Mouse (Mus musculus): ENCODE measurements around the gene Rho. TPM values are rescaled to one million over a fixed set of nuclear protein-coding genes. Genes with fewer than 3 reads are reported as not detected.

Rho gene
- not detected for total RNA-seq (2022)

DNA sequence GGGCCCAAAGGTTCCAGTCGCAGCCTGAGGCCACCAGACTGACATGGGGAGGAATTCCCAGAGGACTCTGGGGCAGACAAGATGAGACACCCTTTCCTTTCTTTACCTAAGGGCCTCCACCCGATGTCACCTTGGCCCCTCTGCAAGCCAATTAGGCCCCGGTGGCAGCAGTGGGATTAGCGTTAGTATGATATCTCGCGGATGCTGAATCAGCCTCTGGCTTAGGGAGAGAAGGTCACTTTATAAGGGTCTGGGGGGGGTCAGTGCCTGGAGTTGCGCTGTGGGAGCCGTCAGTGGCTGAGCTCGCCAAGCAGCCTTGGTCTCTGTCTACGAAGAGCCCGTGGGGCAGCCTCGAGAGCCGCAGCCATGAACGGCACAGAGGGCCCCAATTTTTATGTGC is at the start of gene Rho:
Gene Rho, plus strand, starts transcription at position 110 of the 400 bp plus-strand sequence.
- DNase-seq (ENCODE audit: low spot score) = no peak

GRCm38 (mm10) chr6:115884018-115884417 is 47.5 kb upstream of the Rho start:
- no peak for DNase-seq (ENCODE audit: low spot score)

DNA sequence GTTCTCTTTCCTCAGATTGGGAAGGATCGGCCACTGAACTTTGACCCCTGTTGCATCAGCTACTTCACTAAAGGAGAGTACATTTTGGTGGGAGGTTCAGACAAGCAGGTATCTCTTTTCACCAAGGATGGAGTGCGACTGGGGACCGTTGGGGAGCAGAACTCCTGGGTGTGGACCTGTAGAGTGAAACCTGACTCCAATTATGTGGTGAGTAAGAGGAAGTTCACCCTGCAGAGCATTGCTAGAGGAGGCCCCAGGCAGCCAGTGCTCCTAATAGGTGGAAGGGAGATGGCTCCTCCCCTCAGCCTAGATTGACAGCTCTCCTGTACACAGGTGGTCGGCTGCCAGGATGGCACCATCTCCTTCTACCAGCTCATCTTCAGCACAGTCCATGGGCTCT is 44.7 kb upstream of the Rho start:
- no peak for DNase-seq (ENCODE audit: low spot score)

DNA sequence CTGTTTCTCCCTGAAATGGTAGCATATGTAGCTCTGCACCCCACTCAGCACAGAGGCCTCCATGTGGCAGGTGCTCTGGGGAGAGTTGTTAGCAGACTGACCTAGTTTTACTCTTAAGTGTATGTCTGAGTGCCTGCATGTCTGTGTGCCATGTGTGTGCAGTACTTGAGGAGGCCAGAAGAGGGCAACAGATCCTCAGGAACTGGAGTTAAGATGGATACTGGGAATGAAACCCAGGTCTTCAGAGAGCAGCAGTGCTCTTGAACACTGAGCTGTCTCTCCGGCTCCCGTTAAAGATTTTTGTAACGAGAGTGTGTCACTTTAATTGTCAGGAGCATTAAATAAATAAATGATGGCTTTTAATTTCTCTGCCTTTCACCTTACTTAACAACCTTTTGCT is 43.3 kb upstream of the Rho start:
- no peak for DNase-seq (ENCODE audit: low spot score)

DNA sequence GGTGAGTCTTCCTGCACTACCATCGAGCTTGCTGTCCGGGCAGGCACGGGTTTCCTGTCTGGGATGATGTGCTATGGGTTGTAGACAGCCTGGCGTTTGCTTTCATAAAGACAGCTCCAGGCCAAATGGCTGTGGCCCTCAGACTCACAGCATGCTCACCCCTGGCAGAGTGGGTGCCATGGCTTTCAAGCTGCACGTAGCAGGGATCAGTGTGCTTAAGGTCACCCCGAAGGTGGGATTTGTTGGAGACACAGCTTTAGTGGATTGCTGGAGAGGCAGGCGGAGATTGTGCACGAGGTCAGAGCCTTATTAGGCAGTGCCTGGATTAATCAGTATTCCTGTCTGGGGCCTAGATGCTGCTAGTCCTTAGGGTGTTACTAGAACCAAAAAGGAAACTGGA is 40.9 kb upstream of the Rho start:
- DNase-seq (ENCODE audit: low spot score) = no peak

GRCm38 (mm10) chr6:115891061-115891460 is 40.5 kb upstream of the Rho start:
- no peak for DNase-seq (ENCODE audit: low spot score)

GRCm38 (mm10) chr6:115891497-115892061 is 40.0 kb upstream of the Rho start:
- no peak for DNase-seq (ENCODE audit: low spot score)

GRCm38 (mm10) chr6:115892363-115892762 is 39.2 kb upstream of the Rho start:
- DNase-seq (ENCODE audit: low spot score) = no peak

DNA sequence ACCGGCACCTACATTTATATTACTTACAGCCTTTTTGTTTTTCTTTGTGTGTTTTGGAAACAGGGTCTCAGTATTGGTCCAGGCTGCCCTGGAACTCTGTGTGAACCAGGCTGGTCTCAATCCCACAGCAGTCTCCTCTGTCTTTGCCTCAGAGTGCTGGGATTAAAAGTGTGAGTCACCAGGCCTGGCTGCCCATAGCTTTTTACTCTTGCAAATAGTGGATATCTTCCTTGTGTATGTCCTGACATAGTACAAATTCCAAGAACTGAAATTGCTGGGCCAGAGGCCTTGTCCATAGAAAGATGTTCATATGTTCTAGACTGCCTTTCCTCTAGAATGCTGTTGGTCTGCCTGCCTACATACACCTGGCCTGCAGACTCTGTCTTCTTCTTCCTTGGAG is 35.2 kb upstream of the Rho start:
- no peak for DNase-seq (ENCODE audit: low spot score)

- peak; percentile 79 for DNase-seq (ENCODE audit: low spot score)
These were observed 34.4 kb upstream of the Rho start for GRCm38 (mm10) chr6:115897117-115897516.

DNA sequence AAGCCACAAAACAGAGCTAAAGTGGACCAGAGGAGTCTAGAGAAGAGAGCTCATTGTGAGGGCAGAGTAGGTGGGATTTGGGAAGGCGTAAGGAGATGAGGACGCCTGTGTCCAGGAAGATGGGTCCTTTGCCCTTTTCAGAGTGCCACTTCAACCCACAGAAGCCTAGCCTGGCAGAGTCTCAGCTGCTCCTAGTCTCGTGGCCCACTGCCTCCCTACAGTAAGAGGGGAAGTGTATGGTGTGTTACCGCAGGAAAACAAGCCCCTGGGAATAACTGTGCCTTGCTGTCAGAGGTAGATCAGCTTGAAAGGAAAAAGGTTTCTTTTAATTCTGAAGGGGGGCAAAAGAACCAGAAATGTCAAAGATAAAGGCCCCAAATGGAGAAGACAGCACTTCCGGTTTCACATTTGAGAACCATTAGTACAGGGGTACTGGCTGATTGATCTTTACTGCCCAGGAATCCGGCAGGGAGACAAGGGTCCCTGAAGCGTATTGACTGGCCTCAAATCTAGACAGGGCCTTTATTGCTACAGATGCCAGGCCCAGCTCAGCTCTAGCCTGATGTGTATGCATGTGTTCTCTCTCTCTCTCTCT is 33.5 kb upstream of the Rho start:
- no peak for DNase-seq (ENCODE audit: low spot score)

GRCm38 (mm10) chr6:115901062-115901461 is 30.5 kb upstream of the Rho start:
- DNase-seq (ENCODE audit: low spot score) = peak; percentile 86

- peak; percentile 82 for DNase-seq (ENCODE audit: low spot score)
These were observed 30.0 kb upstream of the Rho start for GRCm38 (mm10) chr6:115901489-115901931.

- no peak for DNase-seq (ENCODE audit: low spot score)
These were observed 29.0 kb upstream of the Rho start for GRCm38 (mm10) chr6:115902545-115902944.

DNA sequence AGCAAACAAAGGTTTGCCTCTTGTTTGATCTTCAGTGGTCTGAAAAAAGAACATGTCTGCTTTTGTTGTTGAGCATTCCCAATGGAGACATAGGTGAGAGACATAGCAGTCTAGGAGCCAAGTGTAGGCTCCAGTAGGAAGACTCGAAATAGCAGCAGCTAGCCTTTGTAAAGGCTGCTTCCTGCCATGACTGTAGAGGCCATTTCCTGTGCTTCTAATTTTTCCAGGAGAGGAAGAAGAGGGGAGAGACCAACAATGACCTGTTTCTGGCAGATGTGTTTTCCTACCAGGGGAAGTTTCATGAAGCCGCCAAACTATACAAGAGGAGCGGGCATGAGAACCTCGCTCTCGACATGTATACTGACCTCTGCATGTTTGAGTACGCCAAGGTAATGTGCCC is 26.0 kb upstream of the Rho start:
- DNase-seq (ENCODE audit: low spot score) = peak; percentile 80

DNA sequence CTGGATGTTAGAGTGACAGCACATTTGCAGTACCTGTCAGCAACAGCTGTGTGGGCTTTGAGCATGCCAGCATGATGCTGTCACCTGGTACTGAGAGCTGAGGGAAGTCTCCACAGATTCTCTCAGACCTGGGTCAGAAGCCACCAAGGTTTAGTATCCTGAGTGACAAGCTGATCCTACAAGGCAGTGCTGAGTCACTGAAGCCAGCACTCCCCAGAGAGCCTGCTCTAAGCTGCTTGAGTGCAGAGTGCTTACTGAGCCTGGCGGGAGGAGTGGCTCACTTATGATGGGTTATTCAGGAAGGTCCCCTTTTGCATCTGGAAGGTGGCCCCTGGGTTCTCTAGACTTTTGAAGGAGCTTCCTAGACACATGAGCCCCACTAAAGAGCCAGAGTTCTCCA is 25.1 kb upstream of the Rho start:
- no peak for DNase-seq (ENCODE audit: low spot score)

GRCm38 (mm10) chr6:115906871-115907270 is 24.7 kb upstream of the Rho start:
- DNase-seq (ENCODE audit: low spot score) = no peak

DNA sequence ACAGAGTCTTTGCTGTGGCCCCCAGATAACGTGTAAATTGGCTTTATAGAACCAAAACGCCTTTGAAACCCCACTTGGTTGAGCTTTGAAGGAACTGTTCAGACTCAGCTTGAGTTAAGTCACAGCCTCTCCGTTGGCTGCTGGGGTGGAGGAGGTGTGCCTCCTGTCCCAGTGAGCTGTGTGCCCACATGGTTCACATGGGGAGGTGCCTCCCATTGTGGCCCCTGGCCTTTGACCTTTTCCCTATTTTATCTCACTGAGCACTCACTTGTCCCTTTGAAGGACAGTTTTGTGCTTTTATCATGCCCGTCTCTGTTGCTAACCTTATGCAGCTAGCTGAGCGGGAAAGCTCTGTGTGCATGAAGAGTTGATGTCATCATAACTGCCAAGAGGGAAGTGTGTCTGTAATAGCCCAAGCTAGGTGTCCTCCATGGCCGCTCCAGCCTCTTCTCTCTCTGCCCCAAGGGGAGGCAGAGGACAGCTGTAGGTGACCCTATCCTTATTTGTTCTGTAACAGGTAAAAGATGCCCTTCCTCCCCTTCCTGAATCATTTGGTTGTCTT is 23.0 kb upstream of the Rho start:
- DNase-seq (ENCODE audit: low spot score) = no peak

GRCm38 (mm10) chr6:115909052-115909451 is 22.5 kb upstream of the Rho start:
- no peak for DNase-seq (ENCODE audit: low spot score)

DNA sequence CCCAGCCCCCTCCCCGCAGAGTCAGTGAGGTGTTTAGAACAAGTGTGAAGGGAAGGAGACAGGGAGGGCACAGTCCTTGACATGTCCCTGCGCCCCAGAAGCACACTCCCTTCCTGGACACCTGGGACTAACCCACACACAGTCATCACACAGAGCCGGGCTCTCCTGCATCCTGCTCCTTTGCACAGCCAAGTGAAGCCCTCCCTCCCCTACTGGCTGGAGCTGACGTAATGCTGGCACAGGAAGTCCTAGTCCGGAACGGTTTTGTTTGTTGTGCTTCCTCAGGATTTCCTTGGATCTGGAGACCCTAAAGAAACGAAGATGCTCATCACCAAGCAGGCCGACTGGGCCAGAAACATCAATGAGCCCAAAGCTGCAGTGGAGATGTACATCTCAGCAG is 21.6 kb upstream of the Rho start:
- DNase-seq (ENCODE audit: low spot score) = peak; percentile 91

DNA sequence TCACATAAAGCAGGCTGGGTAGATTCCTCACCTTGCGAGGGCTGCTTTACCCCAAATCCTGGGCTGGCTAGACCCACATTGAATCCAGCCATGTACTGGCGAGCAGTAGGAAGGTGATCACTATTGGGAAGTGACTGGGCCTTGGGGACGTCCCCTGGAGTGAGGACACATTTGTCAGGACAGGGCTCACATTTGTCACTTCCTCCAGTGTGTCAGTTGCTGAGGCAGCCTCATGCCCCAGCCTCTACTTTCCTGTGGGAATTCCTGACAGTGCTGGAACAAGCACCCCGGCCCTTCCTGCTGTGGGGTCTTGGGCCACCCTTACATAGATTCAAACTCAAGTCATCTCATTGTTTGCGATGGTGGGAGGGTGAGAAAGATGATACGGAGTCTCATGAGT is 19.8 kb upstream of the Rho start:
- peak; percentile 57 for DNase-seq (ENCODE audit: low spot score)

GRCm38 (mm10) chr6:115913482-115913881 is 18.1 kb upstream of the Rho start:
- DNase-seq (ENCODE audit: low spot score) = no peak

GRCm38 (mm10) chr6:115914511-115915202 is 16.9 kb upstream of the Rho start:
- no peak for DNase-seq (ENCODE audit: low spot score)
